Mouse (Mus musculus) heart, postnatal 0 days (tissue): ENCODE results near the gene Efnb3. TPM values are rescaled to one million over a fixed set of nuclear protein-coding genes. Genes with fewer than 3 reads are reported as not detected.
A peak's percentile ranks its signal among the peaks of the same experiment; 100 is the strongest.

Experiments
- ATAC-seq: fragments of 200-750 bp; cut with Nextera tagmentation; 2 replicates; pipeline ENCODE4 v1.8.0; 2017; ENCODE audit warnings: low read depth, moderate number of reproducible peaks, moderate library complexity; ENCODE audit not compliant: insufficient read depth
- DNase-seq: peaks from one replicate; pipeline ENCODE4 v3.0.0-alpha.2; 2016; ENCODE audit warnings: low spot score
- H3K27ac ChIP-seq: fragments of 300-500 bp; sonication (generic); 2 replicates; pipeline ENCODE4 v1.5.1; 2014; ENCODE audit warnings: low read depth, mild to moderate bottlenecking
- H3K27me3 ChIP-seq: fragments of 300-500 bp; sonication (generic); 2 replicates; pipeline ENCODE4 v1.6.1; 2014; ENCODE audit warnings: low read length, mixed read lengths; ENCODE audit not compliant: control insufficient read depth, insufficient read depth
- H3K36me3 ChIP-seq: fragments of 300-500 bp; sonication (generic); replicated peaks from 2 replicates; pipeline ENCODE4 v1.6.1; 2014; ENCODE audit warnings: low read length, mixed read lengths; ENCODE audit not compliant: control insufficient read depth, insufficient read depth
- H3K4me1 ChIP-seq: fragments of 300-500 bp; sonication (generic); 2 replicates; pipeline ENCODE4 v1.6.1; 2014; ENCODE audit warnings: antibody characterized with exemption; ENCODE audit not compliant: control insufficient read depth, insufficient read depth
- H3K4me2 ChIP-seq: fragments of 300-500 bp; sonication (generic); 2 replicates; pipeline ENCODE4 v1.6.1; 2014; ENCODE audit warnings: low read depth, mild to moderate bottlenecking, low read length, moderate library complexity
- H3K4me3 ChIP-seq: fragments of 300-500 bp; sonication (generic); 2 replicates; pipeline ENCODE4 v1.5.1; 2014; ENCODE audit warnings: low read depth, low read length
- H3K9ac ChIP-seq: fragments of 300-500 bp; sonication (generic); replicated peaks from 2 replicates; pipeline ENCODE4 v1.6.1; 2014; ENCODE audit warnings: low read depth, low read length, mixed read lengths
- H3K9me3 ChIP-seq: fragments of 300-500 bp; sonication (generic); replicated peaks from 2 replicates; pipeline ENCODE4 v1.6.1; 2016; ENCODE audit warnings: low read length; ENCODE audit not compliant: control insufficient read depth
- CTCF ChIP-seq: IDR thresholded peaks from 2 replicates; pipeline ENCODE4 v1.5.1; 2016; ENCODE audit warnings: antibody characterized with exemption, control low read depth, low read depth
- EP300 ChIP-seq: IDR thresholded peaks from 2 replicates; pipeline ENCODE4 v1.6.1; 2016; ENCODE audit warnings: antibody characterized with exemption, low read depth
- WGBS: fragments of 180-500 bp; shearing (Covaris S2); extraction: QIAGEN DNeasy Blood & Tissue Kit; methylation state at CpG from one replicate; pipeline ENCODE4 v1.1.7; 2014; 5-methylcytosine and 5-hydroxymethylcytosine counted together
- microRNA-seq: library from miRNA; unstranded; fragments of <30 nt; microRNA quantifications from one replicate; pipeline ENCODE4, GENCODE M21; 2016
- polyA plus RNA-seq: library from polyadenylated mRNA; unstranded; fragments of >200 nt; fragmentation: Nextera tagmentation; extraction: Ambion mirVana; gene quantifications from 2 replicates; pipeline ENCODE4 v1.2.1, GENCODE M21; 2015
- total RNA-seq: library from RNA; depleted of rRNA; stranded (reverse); fragments of >200 nt; gene quantifications from 2 replicates; pipeline ENCODE4 v1.2.3, GENCODE M21; 2014; ENCODE audit warnings: low replicate concordance; rRNA removed

The Efnb3 gene
- total and polyA plus RNA-seq, 2 experiments from 2014 or later, result 75.6 to 79.5 TPM

GRCm38 (mm10) chr11:69519976-69520375 lies 40.0 kb downstream of the Efnb3 start:
- TF ChIP-seq CTCF, result no peak
- TF ChIP-seq EP300, result no peak
- WGBS, result 53% methylated on average over 4 of the region's 4 CpGs
- Histone ChIP-seq H3K27me3 (peaks cover 5% of the 10 kb centered on the region; the same call in 1 of the 2 replicates), H3K27ac (no peak overlapping the region), H3K4me1 (no peaks in the 10 kb centered on the region; the same call in 1 of the 2 replicates), H3K9ac (no peak overlapping the region), H3K4me2 (no peak overlapping the region), H3K4me3 (no peak overlapping the region), H3K9me3 (no peaks in the 10 kb centered on the region), H3K36me3 (no peaks in the 10 kb centered on the region)
- no peak for ATAC-seq
- no peak for DNase-seq

- H3K9ac ChIP-seq, result no peak overlapping the region
Observed at GRCm38 (mm10) chr11:69516661-69517060, 43.3 kb downstream of the Efnb3 start.

GRCm38 (mm10) chr11:69516151-69516640 lies 43.8 kb downstream of the Efnb3 start:
- no peak overlapping the region for H3K4me2 ChIP-seq
- H3K4me1 ChIP-seq, result peaks cover 2% of the 10 kb centered on the region
- DNase-seq (no peak), ATAC-seq (no peak)
- H3K36me3 ChIP-seq, result no peaks in the 10 kb centered on the region
- peaks cover 5% of the 10 kb centered on the region; the same call in 1 of the 2 replicates for H3K27me3 ChIP-seq
- no peaks in the 10 kb centered on the region for H3K9me3 ChIP-seq
- H3K27ac ChIP-seq, result no peak overlapping the region
- TF ChIP-seq CTCF (no peak), EP300 (no peak)
- H3K4me3 ChIP-seq, result no peak overlapping the region
- 59% methylated on average over 15 of the region's 15 CpGs for WGBS
- no peak overlapping the region for H3K9ac ChIP-seq

More at GRCm38 (mm10) chr11:69516661-69517060, 43.3 kb downstream of the Efnb3 start:
- WGBS, result 62% methylated on average over 3 of the region's 3 CpGs
- ATAC-seq, result no peak
- H3K27me3 ChIP-seq, result peaks cover 5% of the 10 kb centered on the region; the same call in 1 of the 2 replicates
- H3K27ac ChIP-seq, result no peak overlapping the region
- TF ChIP-seq CTCF (no peak), EP300 (no peak)
- no peaks in the 10 kb centered on the region for H3K9me3 ChIP-seq
- H3K4me1 ChIP-seq, result no peaks in the 10 kb centered on the region; the same call in 1 of the 2 replicates
- H3K4me3 ChIP-seq, result no peak overlapping the region
- DNase-seq, result no peak
- H3K4me2 ChIP-seq, result no peak overlapping the region
- no peaks in the 10 kb centered on the region for H3K36me3 ChIP-seq

- Histone ChIP-seq H3K4me2 (no peak overlapping the region), H3K4me3 (no peak overlapping the region), H3K36me3 (no peaks in the 10 kb centered on the region), H3K9ac (no peak overlapping the region), H3K27ac (no peak overlapping the region), H3K4me1 (peaks cover 8% of the 10 kb centered on the region; the same call in 1 of the 2 replicates), H3K27me3 (peaks cover 5% of the 10 kb centered on the region; the same call in 1 of the 2 replicates), H3K9me3 (no peaks in the 10 kb centered on the region)
- 5% methylated on average over 6 of the region's 6 CpGs for WGBS
- DNase-seq (peak; percentile 84), ATAC-seq (peak; percentile 69; the same call in 1 of the 2 replicates)
- no peak for TF ChIP-seq EP300
- peak; percentile 83 for TF ChIP-seq CTCF
Observed at GRCm38 (mm10) chr11:69513840-69514239, 46.2 kb downstream of the Efnb3 start.

GRCm38 (mm10) chr11:69510796-69511496 lies 49.1 kb downstream of the Efnb3 start:
- H3K9me3 ChIP-seq, result no peaks in the 10 kb centered on the region
- TF ChIP-seq EP300, result no peak
- TF ChIP-seq CTCF, result no peak
- H3K27ac ChIP-seq, result peak overlapping the region; percentile 71
- H3K4me1 ChIP-seq, result peaks cover 8% of the 10 kb centered on the region; the same call in 1 of the 2 replicates
- peak; percentile 18 for DNase-seq
- peaks cover 4% of the 10 kb centered on the region; the same call in 1 of the 2 replicates for H3K27me3 ChIP-seq
- 0 out of 2 replicates have a peak, but pooled peaks have one; percentile 51 for ATAC-seq
- no peak overlapping the region for H3K4me2 ChIP-seq
- WGBS, result 13% methylated on average over 7 of the region's 7 CpGs
- H3K4me3 ChIP-seq, result no peak overlapping the region
- no peaks in the 10 kb centered on the region for H3K36me3 ChIP-seq
- H3K9ac ChIP-seq, result no peak overlapping the region; the same call in 1 of the 2 replicates

Small RNA genes lying within 50 kb of the gene (microRNA-seq; reads per million reads assigned to microRNA genes)
- not detected for gene Gm27493

Other genes starting within 250 kb of the Efnb3 start
- 7.5 and 15.5 TPM in 2 replicates for gene Cntrob, start 236.4 kb downstream of the Efnb3 start, total RNA-seq
- gene Cntrob, start 236.4 kb downstream of the Efnb3 start, polyA plus RNA-seq, result 6.9 and 8.4 TPM in 2 replicates
- 240 and 263 TPM in 2 replicates for gene Trappc1, start 236.2 kb downstream of the Efnb3 start, total RNA-seq
- 180 and 186 TPM in 2 replicates for gene Trappc1, start 236.2 kb downstream of the Efnb3 start, polyA plus RNA-seq
- 1.1 and 2.8 TPM in 2 replicates for gene Kcnab3, start 233.9 kb downstream of the Efnb3 start, total RNA-seq
- gene Kcnab3, start 233.9 kb downstream of the Efnb3 start, polyA plus RNA-seq, result 1.1 and 1.4 TPM in 2 replicates
- gene Rnf227, start 219.7 kb downstream of the Efnb3 start, total RNA-seq, result 1.5 and 10.2 TPM in 2 replicates
- gene Rnf227, start 219.7 kb downstream of the Efnb3 start, polyA plus RNA-seq, result 3.4 and 4.3 TPM in 2 replicates
- gene Chd3, start 190.8 kb downstream of the Efnb3 start, total RNA-seq, result 23.6 and 23.8 TPM in 2 replicates
- 10.3 and 12.4 TPM in 2 replicates for gene Chd3, start 190.8 kb downstream of the Efnb3 start, polyA plus RNA-seq
- 64.9 and 93.4 TPM in 2 replicates for gene Naa38, start 164.7 kb downstream of the Efnb3 start, total RNA-seq
- 171 and 175 TPM in 2 replicates for gene Naa38, start 164.7 kb downstream of the Efnb3 start, polyA plus RNA-seq
- 14.2 and 17.6 TPM in 2 replicates for gene Cyb5d1, start 164.6 kb downstream of the Efnb3 start, total RNA-seq
- 16.7 and 18.6 TPM in 2 replicates for gene Cyb5d1, start 164.6 kb downstream of the Efnb3 start, polyA plus RNA-seq
- 32.4 and 33.0 TPM in 2 replicates for gene Tmem88, start 162.0 kb downstream of the Efnb3 start, total RNA-seq
- gene Tmem88, start 162.0 kb downstream of the Efnb3 start, polyA plus RNA-seq, result 59.7 and 62.5 TPM in 2 replicates
- gene Kdm6b, start 146.5 kb downstream of the Efnb3 start, total RNA-seq, result 7.8 and 10.0 TPM in 2 replicates
- gene Kdm6b, start 146.5 kb downstream of the Efnb3 start, polyA plus RNA-seq, result 23.0 and 23.6 TPM in 2 replicates
- gene Dnah2, start 11.1 kb downstream of the Efnb3 start, total RNA-seq, result not detected in 2 replicates
- gene Dnah2, start 11.1 kb downstream of the Efnb3 start, polyA plus RNA-seq, result 0.03 and 0.30 TPM in 2 replicates
- 12.4 and 18.7 TPM in 2 replicates for gene Wrap53, start 20.1 kb upstream of the Efnb3 start, total RNA-seq
- gene Wrap53, start 20.1 kb upstream of the Efnb3 start, polyA plus RNA-seq, result 6.7 and 7.8 TPM in 2 replicates
- gene Trp53, start 20.2 kb upstream of the Efnb3 start, total RNA-seq, result 33.6 and 35.9 TPM in 2 replicates
- 31.5 and 32.6 TPM in 2 replicates for gene Trp53, start 20.2 kb upstream of the Efnb3 start, polyA plus RNA-seq
- gene Atp1b2, start 45.7 kb upstream of the Efnb3 start, total RNA-seq, result 23.7 and 24.7 TPM in 2 replicates
- 15.1 and 16.8 TPM in 2 replicates for gene Atp1b2, start 45.7 kb upstream of the Efnb3 start, polyA plus RNA-seq
- not detected in 2 replicates for gene Shbg, start 57.7 kb upstream of the Efnb3 start, total RNA-seq
- 0.08 TPM in 1 of 2 replicates, not detected in the other for gene Shbg, start 57.7 kb upstream of the Efnb3 start, polyA plus RNA-seq
- 7.3 TPM in 1 of 2 replicates, not detected in the other for gene Sat2, start 61.8 kb upstream of the Efnb3 start, total RNA-seq
- 17.8 and 18.8 TPM in 2 replicates for gene Sat2, start 61.8 kb upstream of the Efnb3 start, polyA plus RNA-seq
- 64.7 and 102 TPM in 2 replicates for gene Fxr2, start 72.8 kb upstream of the Efnb3 start, total RNA-seq
- gene Fxr2, start 72.8 kb upstream of the Efnb3 start, polyA plus RNA-seq, result 15.8 and 17.7 TPM in 2 replicates
- not detected in 2 replicates for gene Sox15, start 95.1 kb upstream of the Efnb3 start, total RNA-seq
- gene Sox15, start 95.1 kb upstream of the Efnb3 start, polyA plus RNA-seq, result not detected in 2 replicates
- gene Mpdu1, start 102.4 kb upstream of the Efnb3 start, total RNA-seq, result 123 and 137 TPM in 2 replicates
- gene Mpdu1, start 102.4 kb upstream of the Efnb3 start, polyA plus RNA-seq, result 30.0 and 33.0 TPM in 2 replicates
- 2.6 and 6.9 TPM in 2 replicates for gene Cd68, start 105.9 kb upstream of the Efnb3 start, total RNA-seq
- 6.1 and 8.5 TPM in 2 replicates for gene Cd68, start 105.9 kb upstream of the Efnb3 start, polyA plus RNA-seq
- gene Eif4a1, start 112.2 kb upstream of the Efnb3 start, total RNA-seq, result 573 and 656 TPM in 2 replicates
- gene Eif4a1, start 112.2 kb upstream of the Efnb3 start, polyA plus RNA-seq, result 261 and 289 TPM in 2 replicates
- gene Senp3, start 121.9 kb upstream of the Efnb3 start, total RNA-seq, result 39.7 and 92.3 TPM in 2 replicates
- 27.4 and 32.6 TPM in 2 replicates for gene Senp3, start 121.9 kb upstream of the Efnb3 start, polyA plus RNA-seq
- 0.81 TPM in 1 of 2 replicates, not detected in the other for gene Tnfsf13, start 125.6 kb upstream of the Efnb3 start, total RNA-seq
- gene Tnfsf13, start 125.6 kb upstream of the Efnb3 start, polyA plus RNA-seq, result 0.57 and 0.89 TPM in 2 replicates
- 8.5 and 9.3 TPM in 2 replicates for gene Tnfsf12, start 135.6 kb upstream of the Efnb3 start, total RNA-seq
- 5.3 and 5.5 TPM in 2 replicates for gene Tnfsf12, start 135.6 kb upstream of the Efnb3 start, polyA plus RNA-seq
- 0.65 and 1.8 TPM in 2 replicates for gene Tnfsfm13, start 135.9 kb upstream of the Efnb3 start, total RNA-seq
- gene Tnfsfm13, start 135.9 kb upstream of the Efnb3 start, polyA plus RNA-seq, result 2.8 and 3.0 TPM in 2 replicates
- gene Polr2a, start 198.4 kb upstream of the Efnb3 start, total RNA-seq, result 13.4 and 15.6 TPM in 2 replicates
- gene Polr2a, start 198.4 kb upstream of the Efnb3 start, polyA plus RNA-seq, result 6.2 and 6.6 TPM in 2 replicates
- gene Slc35g3, start 201.8 kb upstream of the Efnb3 start, total RNA-seq, result not detected in 2 replicates
- gene Slc35g3, start 201.8 kb upstream of the Efnb3 start, polyA plus RNA-seq, result 0.18 TPM in 1 of 2 replicates, not detected in the other
- gene Zbtb4, start 205.7 kb upstream of the Efnb3 start, total RNA-seq, result 21.2 and 28.7 TPM in 2 replicates
- gene Zbtb4, start 205.7 kb upstream of the Efnb3 start, polyA plus RNA-seq, result 2.6 and 2.9 TPM in 2 replicates
- 2.5 and 11.2 TPM in 2 replicates for gene Chrnb1, start 235.7 kb upstream of the Efnb3 start, total RNA-seq
- 2.7 and 3.1 TPM in 2 replicates for gene Chrnb1, start 235.7 kb upstream of the Efnb3 start, polyA plus RNA-seq
- 5.3 and 5.7 TPM in 2 replicates for gene Fgf11, start 241.7 kb upstream of the Efnb3 start, total RNA-seq
- 0.75 and 1.0 TPM in 2 replicates for gene Fgf11, start 241.7 kb upstream of the Efnb3 start, polyA plus RNA-seq
- gene Tmem102, start 245.4 kb upstream of the Efnb3 start, total RNA-seq, result 0.43 and 2.7 TPM in 2 replicates
- gene Tmem102, start 245.4 kb upstream of the Efnb3 start, polyA plus RNA-seq, result 2.6 TPM in 2 replicates